Mouse (Mus musculus): ENCODE measurements around the gene Mpp3.

- TF ChIP-seq CTCF (IDR thresholded peaks at IDR 0.05; ENCODE audit: control insufficient read depth, insufficient read depth, low read length): no peak
- no peak for TF ChIP-seq POLR2A (IDR thresholded peaks at IDR 0.05; ENCODE audit: borderline replicate concordance, control insufficient read depth, low read depth, low read length)
These were observed 44.8 kb downstream of the Mpp3 start for GRCm38 (mm10) chr11:101983431-101983921.
